Mouse (Mus musculus) cerebellum, adult (tissue): ENCODE results near the gene Srsf10.

Experiments used
- ATAC-seq: cut with Nextera tagmentation; 2 replicates; pipeline ENCODE4 v1.9.2; 2017; ENCODE audit warnings: mild to moderate bottlenecking, moderate library complexity, mixed read lengths; ENCODE audit not compliant: insufficient number of reproducible peaks, low FRiP score, low TSS enrichment

Gene Srsf10

GRCm38 (mm10) chr4:135883401-135883851, 27.9 kb downstream of the Srsf10 start:
- ATAC-seq, result no peak

- ATAC-seq, result no peak
Measured at GRCm38 (mm10) chr4:135883881-135884516, 28.5 kb downstream of the Srsf10 start.

- ATAC-seq, result no peak
Measured at GRCm38 (mm10) chr4:135884531-135884930, 29.0 kb downstream of the Srsf10 start.

GRCm38 (mm10) chr4:135885676-135886075, 30.1 kb downstream of the Srsf10 start:
- no peak for ATAC-seq

GRCm38 (mm10) chr4:135886184-135886583, 30.6 kb downstream of the Srsf10 start:
- no peak for ATAC-seq

- no peak for ATAC-seq
Measured at GRCm38 (mm10) chr4:135888448-135889057, 33.0 kb downstream of the Srsf10 start.

DNA sequence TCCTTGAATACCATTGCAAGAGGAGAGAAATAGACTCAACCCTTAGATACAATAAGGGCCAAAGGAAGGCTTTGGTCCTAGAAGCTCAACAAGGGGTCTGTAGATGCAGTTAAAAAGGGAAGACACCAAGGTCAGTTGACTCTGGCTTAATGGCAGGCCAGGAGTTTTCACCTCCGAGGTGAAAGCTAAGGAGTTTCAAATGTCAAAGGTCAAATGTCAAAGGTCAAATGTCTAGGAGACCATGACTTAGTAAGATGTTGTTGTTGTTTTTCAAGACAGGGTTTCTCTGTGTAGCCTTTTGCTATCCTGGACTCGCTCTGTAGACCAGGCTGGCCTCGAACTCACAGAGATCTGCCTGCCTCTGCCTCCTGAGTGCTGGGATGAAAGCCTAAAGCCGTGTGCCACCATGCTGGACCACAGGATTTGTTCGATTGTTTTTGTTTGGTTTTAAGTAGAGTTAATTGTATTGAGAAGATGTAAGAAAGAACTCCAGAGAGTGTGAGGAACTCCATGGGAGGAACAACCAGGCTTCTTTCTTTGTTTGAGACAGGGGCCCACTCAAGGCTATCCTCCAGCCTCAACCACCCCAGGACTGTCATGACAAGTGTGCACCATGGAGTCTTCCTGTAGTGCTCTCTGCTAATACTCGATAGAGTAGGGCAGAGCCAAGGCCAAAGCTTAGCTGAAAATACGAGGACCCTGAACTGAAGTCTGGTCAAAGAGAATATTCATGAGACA, 33.8 kb downstream of the Srsf10 start:
- no peak for ATAC-seq

GRCm38 (mm10) chr4:135889884-135890283, 34.3 kb downstream of the Srsf10 start:
- ATAC-seq, result no peak; the same call in 1 of the 2 replicates

DNA sequence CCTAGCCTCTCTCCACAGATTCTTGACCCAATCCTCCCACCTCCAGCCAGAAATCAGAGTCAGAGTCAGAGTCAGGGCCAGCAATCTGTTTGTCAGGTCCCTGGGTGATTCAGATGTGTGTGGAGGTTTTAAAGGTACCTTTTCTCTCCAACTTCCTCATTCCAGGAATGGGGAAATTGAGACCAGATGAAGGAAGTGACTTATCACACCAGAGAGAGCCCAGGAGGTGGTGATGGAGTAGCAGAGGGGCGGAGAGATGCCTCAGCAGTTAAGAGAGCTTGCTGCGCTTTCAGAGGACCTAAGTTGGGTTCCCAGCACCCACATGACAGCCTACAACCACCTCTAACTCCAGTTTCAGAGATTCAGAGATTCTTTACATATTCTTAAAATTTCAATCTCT, 36.0 kb downstream of the Srsf10 start:
- no peak for ATAC-seq

DNA sequence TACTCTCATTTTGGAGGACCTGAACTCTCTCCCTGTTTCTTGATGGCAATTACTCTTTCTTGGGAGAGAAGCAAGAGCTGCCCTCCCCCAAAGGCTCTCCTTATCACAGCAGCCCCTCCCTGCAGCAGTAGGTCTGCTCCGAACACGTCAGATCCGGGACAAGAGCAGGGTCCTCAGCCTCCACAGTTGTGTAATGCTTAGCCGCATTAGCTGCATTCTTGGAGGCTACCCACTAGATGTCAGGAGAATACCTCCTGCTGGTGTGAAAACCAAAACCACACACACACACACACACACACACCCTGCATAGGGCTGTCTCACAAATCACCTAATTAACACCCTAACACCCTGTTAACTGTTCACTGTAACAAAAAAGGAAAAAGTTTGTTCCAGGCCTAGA, 37.3 kb downstream of the Srsf10 start:
- no peak for ATAC-seq

- no peak for ATAC-seq
Measured at GRCm38 (mm10) chr4:135895071-135895571, 39.6 kb downstream of the Srsf10 start, which contains the start of gene Cnr2. Gene Cnr2 (plus strand): TSS chr4:135895394.

DNA sequence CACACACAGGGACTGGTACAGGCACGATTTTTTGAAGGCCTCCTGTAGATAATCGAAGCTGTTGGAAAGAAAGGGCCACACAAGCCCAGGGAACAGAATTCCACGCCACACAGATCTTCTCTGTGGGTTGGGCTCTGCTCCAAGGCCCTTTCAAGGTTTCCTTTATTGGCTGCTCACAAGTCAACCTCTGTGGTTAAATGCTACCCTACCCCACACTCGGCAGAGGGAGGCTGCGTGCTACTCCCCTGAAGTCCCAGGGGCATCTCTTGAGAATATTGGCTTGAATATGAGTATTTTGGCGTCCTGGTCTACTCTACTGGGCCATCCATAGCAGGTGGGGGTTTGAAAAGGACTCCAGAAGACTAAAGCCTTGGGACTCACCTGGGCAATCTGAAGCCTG, 40.6 kb downstream of the Srsf10 start:
- no peak for ATAC-seq

DNA sequence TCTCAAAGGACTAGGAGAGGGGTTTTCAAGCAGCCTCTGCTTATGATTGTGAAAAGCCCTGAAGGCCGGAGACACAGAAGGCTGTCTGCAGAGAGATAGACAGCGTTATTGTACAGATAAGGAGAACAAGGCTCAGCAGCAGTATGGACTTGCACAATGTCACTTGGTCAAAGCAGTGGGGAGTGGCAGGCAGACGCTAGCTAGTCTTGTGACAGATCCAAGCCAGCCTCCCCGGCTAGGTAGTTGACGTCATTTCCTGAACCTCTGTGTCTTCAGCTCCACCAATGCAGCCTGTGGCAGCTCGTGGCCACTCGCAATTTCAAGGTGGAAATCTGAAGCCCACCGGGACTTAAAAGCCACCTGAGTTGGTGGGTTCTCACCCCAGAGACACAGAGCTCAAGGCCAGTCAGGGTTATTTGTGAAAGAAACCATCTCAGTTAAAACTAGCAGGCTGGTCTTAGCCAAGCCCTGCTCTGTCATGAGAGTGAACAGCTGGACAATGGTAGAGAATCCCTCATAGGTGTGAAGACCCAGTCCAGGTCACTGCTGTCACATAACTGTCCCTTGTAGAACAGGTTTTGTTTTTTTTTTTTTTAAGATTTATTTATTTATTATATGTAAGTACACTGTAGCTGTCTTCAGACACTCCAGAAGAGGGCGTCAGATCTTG, 43.0 kb downstream of the Srsf10 start:
- ATAC-seq, result no peak

GRCm38 (mm10) chr4:135899050-135899448, 43.5 kb downstream of the Srsf10 start:
- no peak for ATAC-seq

GRCm38 (mm10) chr4:135900008-135900407, 44.5 kb downstream of the Srsf10 start:
- no peak for ATAC-seq

GRCm38 (mm10) chr4:135902606-135903242, 47.2 kb downstream of the Srsf10 start:
- no peak for ATAC-seq

DNA sequence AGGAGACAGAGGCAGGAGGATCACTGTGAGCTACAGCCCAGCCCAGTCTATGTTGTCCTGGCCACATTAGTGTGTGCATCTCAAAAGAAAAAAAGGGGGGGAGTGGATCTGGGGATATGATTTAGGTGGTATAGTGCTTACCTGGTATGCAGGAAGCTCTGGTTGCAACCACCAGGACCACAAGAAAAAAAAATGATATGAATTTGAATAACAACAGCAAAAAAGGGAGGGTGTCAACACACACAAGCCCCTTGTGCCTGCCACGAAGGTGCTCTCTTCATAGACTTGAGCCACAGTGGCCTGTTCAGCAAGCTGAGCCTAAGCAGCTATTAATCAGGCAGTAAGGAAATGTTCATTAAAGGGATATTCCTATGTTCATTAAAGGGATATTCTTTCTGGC, 49.3 kb downstream of the Srsf10 start:
- no peak for ATAC-seq

GRCm38 (mm10) chr4:135906633-135907032, 51.1 kb downstream of the Srsf10 start:
- ATAC-seq, result no peak

DNA sequence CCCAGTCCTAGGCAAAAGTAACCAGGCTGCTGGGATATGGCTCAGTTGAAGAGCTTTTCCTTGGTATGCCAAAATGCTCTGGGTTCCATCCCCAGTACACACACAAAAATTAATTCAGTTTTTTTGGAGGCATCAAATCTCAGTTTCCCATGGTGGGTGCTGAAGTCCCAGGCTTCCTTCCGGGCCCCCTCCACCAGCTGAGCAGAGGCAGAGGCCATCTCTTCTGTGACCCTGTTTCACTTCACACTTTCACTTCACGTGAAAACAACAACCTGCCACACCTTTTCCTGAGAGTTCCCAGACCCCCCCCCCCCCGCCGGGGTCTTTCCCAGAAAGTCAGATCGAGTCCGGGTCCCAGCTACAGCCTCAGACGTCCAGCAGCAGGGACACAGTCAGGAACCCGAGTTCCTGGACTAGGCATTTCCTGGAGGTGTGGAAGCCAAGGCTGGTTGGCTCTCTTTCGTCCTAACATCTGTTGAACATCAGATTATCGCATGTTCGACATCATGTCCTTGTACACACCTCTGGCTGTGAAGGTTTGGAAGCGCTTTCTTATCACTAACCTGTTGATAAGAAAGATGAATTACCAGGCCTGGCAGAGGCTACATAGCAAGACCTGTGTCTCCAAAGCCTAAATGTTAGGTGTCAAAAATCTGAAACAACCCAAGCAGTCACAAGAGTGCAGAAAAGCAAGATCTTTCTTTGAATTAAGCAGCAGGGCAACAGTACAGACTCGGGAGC, 53.9 kb downstream of the Srsf10 start:
- no peak for ATAC-seq

- ATAC-seq, result no peak
Measured at GRCm38 (mm10) chr4:135911531-135911930, 56.0 kb downstream of the Srsf10 start.
